Mouse (Mus musculus) lung, embryonic 14.5 days (tissue): Measurements from ENCODE around the gene Etfbkmt. TPM values are rescaled to one million over a fixed set of nuclear protein-coding genes. Genes with fewer than 3 reads are reported as not detected.
A peak's percentile ranks its signal among the peaks of the same experiment; 100 is the strongest.
"Not testable (repeated sequence)": the region's sequence is repeated elsewhere in the genome, so short reads cannot be mapped to it uniquely, and the experiment has no call there.

Source experiments
- ATAC-seq: fragments of 200-750 bp; cut with Nextera tagmentation; 2 replicates; pipeline ENCODE4 v1.8.0; 2017; ENCODE audit warnings: mild to moderate bottlenecking, moderate TSS enrichment, moderate library complexity; ENCODE audit not compliant: insufficient read depth
- DNase-seq: peaks from one replicate; pipeline ENCODE4 v3.0.0-alpha.2; 2015
- H3K27ac ChIP-seq: fragments of 300-500 bp; sonication (generic); 2 replicates; pipeline ENCODE4 v1.5.1; 2014; ENCODE audit warnings: low read depth, mild to moderate bottlenecking, moderate library complexity
- H3K27me3 ChIP-seq: fragments of 300-500 bp; sonication (generic); 2 replicates; pipeline ENCODE4 v1.6.1; 2014; ENCODE audit warnings: low read length, control low read depth; ENCODE audit not compliant: insufficient read depth
- H3K36me3 ChIP-seq: fragments of 300-500 bp; sonication (generic); 2 replicates; pipeline ENCODE4 v1.6.1; 2014; ENCODE audit warnings: control low read depth; ENCODE audit not compliant: insufficient read depth
- H3K4me1 ChIP-seq: fragments of 300-500 bp; sonication (generic); 2 replicates; pipeline ENCODE4 v1.6.1; 2014; ENCODE audit warnings: antibody characterized with exemption, control low read depth; ENCODE audit not compliant: insufficient read depth
- H3K4me2 ChIP-seq: fragments of 300-500 bp; sonication (generic); 2 replicates; pipeline ENCODE4 v1.6.1; 2014; ENCODE audit warnings: mild to moderate bottlenecking
- H3K4me3 ChIP-seq: fragments of 300-500 bp; sonication (generic); 2 replicates; pipeline ENCODE4 v1.5.1; 2014; ENCODE audit warnings: low read depth, low read length
- H3K9ac ChIP-seq: fragments of 300-500 bp; sonication (generic); 2 replicates; pipeline ENCODE4 v1.6.1; 2014
- H3K9me3 ChIP-seq: fragments of 300-500 bp; sonication (generic); 2 replicates; pipeline ENCODE4 v1.6.1; 2016; ENCODE audit warnings: low read depth, low read length, control low read depth
- CTCF ChIP-seq: IDR thresholded peaks from 2 replicates; pipeline ENCODE4 v1.5.1; 2016; ENCODE audit warnings: antibody characterized with exemption, low read depth
- WGBS: fragments of 180-500 bp; shearing (Covaris S2); extraction: QIAGEN DNeasy Blood & Tissue Kit; methylation state at CpG from one replicate; pipeline ENCODE4 v1.1.7; 2014; 5-methylcytosine and 5-hydroxymethylcytosine counted together
- polyA plus RNA-seq: library from polyadenylated mRNA; unstranded; fragments of >200 nt; fragmentation: Nextera tagmentation; extraction: Ambion mirVana; gene quantifications from 2 replicates; pipeline ENCODE4 v1.2.1, GENCODE M21; 2014

Etfbkmt gene
- polyA plus RNA-seq, 1 experiment from 2014 or later, result 13.7 TPM

GRCm38 (mm10) chr6:149148436-149149229 is 9.0 kb downstream of the Etfbkmt start:
- Histone ChIP-seq H3K9ac (no peak overlapping the region), H3K27me3 (no peaks in the 10 kb centered on the region), H3K27ac (no peak overlapping the region), H3K9me3 (no peaks in the 10 kb centered on the region), H3K4me1 (no peaks in the 10 kb centered on the region), H3K4me3 (no peak overlapping the region), H3K36me3 (peaks cover 9% of the 10 kb centered on the region), H3K4me2 (no peak overlapping the region)
- DNase-seq (no peak), ATAC-seq (no peak)
- 62% methylated on average over 7 of the region's 7 CpGs for WGBS
- no peak for TF ChIP-seq CTCF

DNA sequence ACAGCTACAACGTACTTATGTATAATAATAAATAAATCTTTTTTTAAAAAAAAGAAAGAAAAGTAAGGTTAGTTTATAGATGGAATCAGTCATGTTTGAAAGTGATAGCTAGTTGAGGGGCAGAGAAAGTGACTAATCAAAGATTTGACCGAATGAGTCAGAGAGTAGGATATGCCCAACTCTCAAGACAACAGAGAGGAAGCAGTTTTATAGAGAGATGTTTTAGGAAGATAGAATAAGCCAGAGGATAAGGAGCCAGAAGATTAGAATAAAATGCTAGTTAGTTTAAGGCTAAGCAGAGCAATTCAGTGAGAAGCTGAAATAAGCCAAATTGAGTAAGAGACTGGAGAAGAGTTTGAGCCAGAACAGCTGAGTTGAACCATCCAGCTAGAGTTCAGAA is 12.5 kb downstream of the Etfbkmt start:
- Histone ChIP-seq H3K9me3 (no peaks in the 10 kb centered on the region), H3K4me3 (no peak overlapping the region), H3K27ac (no peak overlapping the region), H3K4me1 (peaks cover 4% of the 10 kb centered on the region; the same call in 1 of the 2 replicates), H3K27me3 (no peaks in the 10 kb centered on the region), H3K9ac (no peak overlapping the region), H3K36me3 (peaks cover 13% of the 10 kb centered on the region), H3K4me2 (no peak overlapping the region)
- ATAC-seq (no peak), DNase-seq (no peak)
- no peak for TF ChIP-seq CTCF
- WGBS, result 91% methylated on average over 2 of the region's 2 CpGs

DNA sequence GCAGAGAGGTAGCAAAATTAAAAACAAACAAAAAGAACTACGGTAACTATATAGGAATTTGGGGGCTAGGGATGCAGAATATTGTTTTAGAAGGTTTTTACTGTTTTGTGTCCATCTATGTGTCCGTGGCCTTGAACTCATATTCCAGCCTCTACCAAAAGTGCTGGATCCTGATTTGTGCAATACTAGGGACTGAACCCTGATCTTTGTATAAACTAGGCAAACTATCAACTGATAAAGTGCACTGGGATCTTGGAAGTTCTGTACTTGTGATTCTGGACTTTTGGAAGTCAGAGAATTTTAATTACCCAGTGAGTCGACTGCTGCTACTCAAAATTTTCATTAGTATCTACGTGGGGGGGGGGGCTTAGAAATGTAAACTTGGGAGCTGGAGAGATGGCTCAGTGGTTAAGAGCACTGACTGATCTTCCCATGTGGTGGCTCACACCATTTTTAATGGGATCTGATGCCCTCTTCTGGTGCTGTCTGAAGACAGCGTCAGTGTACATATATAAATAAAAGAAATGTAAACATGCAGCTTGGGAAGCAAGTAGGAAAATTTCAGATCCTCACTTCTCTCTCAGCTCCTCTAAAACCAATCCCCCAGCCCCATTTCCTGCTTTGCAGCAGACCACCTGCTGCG is 13.9 kb downstream of the Etfbkmt start:
- H3K4me3 ChIP-seq, result no peak overlapping the region
- H3K4me2 ChIP-seq, result no peak overlapping the region
- WGBS, result 27% methylated on average over 6 of the region's 6 CpGs
- peaks cover 4% of the 10 kb centered on the region; the same call in 1 of the 2 replicates for H3K4me1 ChIP-seq
- H3K27me3 ChIP-seq, result no peaks in the 10 kb centered on the region
- H3K9ac ChIP-seq, result no peak overlapping the region
- peak; percentile 23; the same call in 1 of the 2 replicates for TF ChIP-seq CTCF
- H3K27ac ChIP-seq, result peak overlapping the region; percentile 19; the same call in 1 of the 2 replicates
- H3K36me3 ChIP-seq, result peaks cover 18% of the 10 kb centered on the region
- H3K9me3 ChIP-seq, result no peaks in the 10 kb centered on the region
- ATAC-seq (peak; percentile 73), DNase-seq (peak; percentile 62)

GRCm38 (mm10) chr6:149154116-149155030 is 14.7 kb downstream of the Etfbkmt start:
- Histone ChIP-seq H3K36me3 (peaks cover 22% of the 10 kb centered on the region), H3K4me2 (no peak overlapping the region), H3K4me1 (peaks cover 4% of the 10 kb centered on the region; the same call in 1 of the 2 replicates), H3K4me3 (no peak overlapping the region), H3K27me3 (no peaks in the 10 kb centered on the region), H3K9me3 (no peaks in the 10 kb centered on the region), H3K27ac (peak overlapping the region; percentile 44), H3K9ac (no peak overlapping the region)
- no peak for TF ChIP-seq CTCF
- DNase-seq, result peak; percentile 27
- WGBS, result 8% methylated on average over 8 of the region's 8 CpGs
- ATAC-seq, result peak; percentile 78

DNA sequence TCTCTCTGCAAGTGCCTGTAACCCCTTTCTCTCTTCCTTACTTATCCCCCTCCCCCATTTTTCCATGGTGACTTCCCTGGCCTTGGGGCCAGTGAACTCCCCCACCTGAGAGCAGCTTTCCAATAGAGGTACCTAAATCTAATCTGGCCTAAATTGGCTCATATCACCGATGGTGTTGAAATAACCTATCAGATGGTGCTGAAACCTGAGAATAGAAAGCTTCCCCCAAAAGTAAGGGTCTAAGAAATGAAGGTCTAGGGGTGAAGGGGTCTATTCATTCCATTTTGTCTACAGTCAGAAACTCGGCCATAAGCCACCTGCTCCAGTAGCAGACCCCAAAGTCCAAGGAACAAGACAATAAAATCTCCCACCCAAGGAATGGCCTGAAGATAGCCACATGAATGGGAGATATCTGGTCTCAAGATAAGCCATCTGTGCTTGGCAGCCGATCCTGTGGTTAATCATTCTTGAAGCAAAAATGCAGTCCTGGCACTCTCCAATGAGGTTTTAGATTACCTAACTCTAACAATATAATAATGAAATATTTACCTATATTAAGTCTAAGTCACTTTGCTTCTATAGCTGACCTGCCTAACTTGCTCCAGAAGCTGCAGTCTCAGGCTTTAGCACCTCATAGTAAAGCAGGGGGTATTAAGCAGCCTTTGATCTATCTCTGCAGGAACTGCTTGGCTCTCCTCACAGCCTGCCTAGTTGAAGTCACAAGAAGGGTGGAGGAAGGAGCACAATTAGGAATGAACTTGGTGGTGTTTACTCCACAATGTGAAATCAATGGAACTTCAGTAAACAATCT is 15.6 kb downstream of the Etfbkmt start:
- Histone ChIP-seq H3K9me3 (no peaks in the 10 kb centered on the region), H3K36me3 (peaks cover 20% of the 10 kb centered on the region), H3K27ac (peak overlapping the region; percentile 44), H3K4me1 (peaks cover 4% of the 10 kb centered on the region; the same call in 1 of the 2 replicates), H3K27me3 (no peaks in the 10 kb centered on the region), H3K4me3 (no peak overlapping the region), H3K4me2 (no peak overlapping the region), H3K9ac (no peak overlapping the region)
- no peak for DNase-seq
- TF ChIP-seq CTCF, result no peak
- ATAC-seq, result no peak; the same call in 1 of the 2 replicates
- WGBS, result 30% methylated on average over 3 of the region's 3 CpGs

- not testable (repeated sequence) for H3K4me3 ChIP-seq, H3K27me3 ChIP-seq, H3K9me3 ChIP-seq, H3K4me2 ChIP-seq, H3K4me1 ChIP-seq, H3K9ac ChIP-seq, H3K27ac ChIP-seq, ATAC-seq, DNase-seq
- H3K36me3 ChIP-seq, result peaks cover 41% of the 10 kb centered on the region
- 45% methylated on average over 3 of the region's 4 CpGs for WGBS
Observed at GRCm38 (mm10) chr6:149167038-149167437, 27.4 kb downstream of the Etfbkmt start.
